Mouse (Mus musculus): ENCODE results near the gene Nes. TPM values are rescaled to one million over a fixed set of nuclear protein-coding genes. Genes with fewer than 3 reads are reported as not detected.

The Nes gene
- polyA plus RNA-seq, 1 experiment from 2014 or later, result 76.3 TPM

DNA sequence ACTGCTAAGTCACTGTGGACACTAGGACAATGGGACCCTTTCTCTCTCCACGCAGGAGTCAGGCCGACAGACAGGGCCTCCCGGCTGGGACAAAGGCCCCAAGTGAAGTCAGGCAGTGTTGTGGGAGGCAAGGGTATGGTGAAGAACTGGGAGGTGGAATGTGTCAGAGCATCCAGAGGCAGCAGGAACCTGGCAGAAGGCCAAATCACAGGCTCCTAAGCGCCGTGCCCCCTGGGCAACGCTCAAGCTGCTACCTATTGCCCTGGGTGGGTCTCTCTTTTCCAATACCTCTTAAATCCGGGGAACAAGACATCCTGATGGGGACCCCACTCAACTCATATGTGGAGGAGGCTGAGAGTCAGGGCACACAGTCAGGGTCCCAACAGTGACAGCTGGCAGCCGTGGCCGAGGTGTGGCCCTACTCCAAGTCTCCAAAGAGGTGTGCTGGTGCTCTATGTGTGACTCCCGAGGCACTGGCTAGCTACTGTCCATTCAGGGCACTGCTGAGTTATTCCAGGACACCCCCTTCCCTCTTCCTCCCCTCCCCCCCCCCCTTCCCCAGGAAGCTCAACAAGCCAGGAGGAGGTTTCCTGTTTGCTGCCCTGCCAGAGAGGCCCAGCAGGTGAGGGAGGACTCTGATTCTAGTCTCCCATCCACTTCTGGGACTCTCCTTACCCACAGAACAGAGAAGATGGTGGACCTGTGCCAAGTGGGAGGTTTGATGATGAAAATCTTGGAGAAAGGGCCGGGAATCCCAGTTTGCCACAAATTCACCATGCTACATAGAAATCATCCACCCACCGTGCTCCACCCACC is 14.8 kb downstream of the Nes start:
- Histone ChIP-seq H3K27me3 (peaks cover 20% of the 10 kb centered on the region; the same call in 1 of the 2 replicates), H3K36me3 (ENCODE audit: poor library complexity, severe bottlenecking) (0 out of 2 replicates have a peak, but pooled peaks cover 8% of the 10 kb centered on the region), H3K9me3 (replicated peaks) (no peaks in the 10 kb centered on the region), H3K4me1 (peaks cover 78% of the 10 kb centered on the region), H3K4me2 (peak overlapping the region; percentile 2; the same call in 1 of the 2 replicates), H3K4me3 (no peak overlapping the region), H3K27ac (peak overlapping the region; percentile 40), H3K9ac (no peak overlapping the region)
- no peak for ATAC-seq
- WGBS, result 27% methylated on average over 12 of the region's 12 CpGs

DNA sequence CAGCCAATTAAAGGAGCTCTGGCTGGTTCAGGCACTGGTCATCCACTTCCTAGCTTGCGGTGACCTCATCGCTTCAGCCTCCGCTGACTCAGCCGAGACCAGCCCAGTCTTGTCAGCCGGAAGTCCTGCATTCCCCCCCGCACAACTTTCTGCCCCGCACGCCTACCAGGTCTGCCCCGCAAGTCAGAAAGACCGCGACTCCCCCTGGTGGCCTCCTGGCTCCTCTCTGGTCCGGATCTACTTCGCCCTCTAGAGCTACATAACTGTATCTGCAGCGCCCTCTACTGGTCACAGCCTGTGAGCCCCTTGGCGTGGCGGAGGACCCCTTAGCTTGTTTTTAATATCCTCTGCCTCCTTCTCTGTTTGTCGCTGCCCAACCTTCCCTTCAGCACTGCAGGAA is 16.0 kb downstream of the Nes start:
- H3K27ac ChIP-seq, result peak overlapping the region; percentile 71
- peak overlapping the region; percentile 41 for H3K4me3 ChIP-seq
- peak overlapping the region; percentile 62; the same call in 1 of the 2 replicates for H3K9ac ChIP-seq
- H3K4me1 ChIP-seq, result peaks cover 67% of the 10 kb centered on the region
- no peaks in the 10 kb centered on the region for H3K9me3 ChIP-seq (replicated peaks)
- no peaks in the 10 kb centered on the region for H3K36me3 ChIP-seq (ENCODE audit: poor library complexity, severe bottlenecking)
- ATAC-seq, result peak; percentile 83
- peaks cover 27% of the 10 kb centered on the region for H3K27me3 ChIP-seq
- H3K4me2 ChIP-seq, result peak overlapping the region; percentile 72
- WGBS, result under 1% methylated on average over 17 of the region's 17 CpGs

DNA sequence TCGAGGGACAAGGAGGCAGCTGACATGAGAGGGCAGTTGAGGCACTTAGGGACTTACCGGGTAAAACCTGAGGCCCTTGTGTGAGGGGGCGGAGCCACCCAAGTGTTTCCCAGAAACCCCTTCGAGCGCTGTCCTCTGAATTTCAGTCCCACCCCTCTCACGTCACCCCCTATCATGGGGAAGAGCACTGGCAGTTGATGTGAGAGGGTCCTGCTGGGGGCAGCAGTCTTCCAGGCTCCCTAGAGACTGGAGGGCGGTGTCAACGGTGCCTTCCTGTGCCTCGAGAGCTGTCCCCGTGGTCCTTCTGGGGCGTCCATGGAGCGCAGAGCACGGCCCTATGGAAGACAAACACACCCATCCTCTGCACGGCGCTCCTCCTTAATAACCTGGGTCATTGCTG is 16.8 kb downstream of the Nes start:
- H3K27me3 ChIP-seq, result peaks cover 34% of the 10 kb centered on the region
- H3K27ac ChIP-seq, result peak overlapping the region; percentile 71; the same call in 1 of the 2 replicates
- H3K36me3 ChIP-seq (ENCODE audit: poor library complexity, severe bottlenecking), result no peaks in the 10 kb centered on the region
- ATAC-seq, result peak; percentile 78
- H3K9me3 ChIP-seq (replicated peaks), result no peaks in the 10 kb centered on the region
- peaks cover 59% of the 10 kb centered on the region for H3K4me1 ChIP-seq
- WGBS, result 0% methylated on average over 15 of the region's 15 CpGs
- H3K4me2 ChIP-seq, result peak overlapping the region; percentile 72
- H3K9ac ChIP-seq, result peak overlapping the region; percentile 62
- peak overlapping the region; percentile 41 for H3K4me3 ChIP-seq

DNA sequence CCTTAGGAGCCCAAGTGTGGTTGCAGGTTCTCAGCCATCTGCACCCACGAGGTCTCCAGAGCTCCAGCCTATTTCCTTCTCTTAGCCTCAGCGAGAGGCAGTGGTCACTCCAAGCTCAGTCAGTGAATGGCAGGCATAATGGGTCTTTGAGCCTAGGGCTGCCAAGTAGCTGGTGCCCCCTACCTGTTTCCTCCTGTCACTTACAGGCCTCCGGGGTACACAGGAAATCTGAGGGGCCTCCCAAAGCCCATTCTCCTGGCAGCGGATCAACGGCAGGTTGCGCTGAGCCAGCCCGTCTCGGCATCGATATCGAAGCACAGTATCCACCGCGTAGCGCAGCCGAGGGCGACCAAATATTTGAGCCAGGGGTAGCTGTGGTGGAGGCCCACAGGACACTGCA is 17.2 kb downstream of the Nes start:
- 7% methylated on average over 15 of the region's 15 CpGs for WGBS
- Histone ChIP-seq H3K4me3 (peak overlapping the region; percentile 41), H3K27me3 (peaks cover 39% of the 10 kb centered on the region), H3K4me1 (peaks cover 55% of the 10 kb centered on the region), H3K9me3 (replicated peaks) (no peaks in the 10 kb centered on the region), H3K36me3 (ENCODE audit: poor library complexity, severe bottlenecking) (no peaks in the 10 kb centered on the region), H3K9ac (peak overlapping the region; percentile 62), H3K27ac (peak overlapping the region; percentile 59; the same call in 1 of the 2 replicates), H3K4me2 (peak overlapping the region; percentile 72)
- peak; percentile 9; the same call in 1 of the 2 replicates for ATAC-seq

DNA sequence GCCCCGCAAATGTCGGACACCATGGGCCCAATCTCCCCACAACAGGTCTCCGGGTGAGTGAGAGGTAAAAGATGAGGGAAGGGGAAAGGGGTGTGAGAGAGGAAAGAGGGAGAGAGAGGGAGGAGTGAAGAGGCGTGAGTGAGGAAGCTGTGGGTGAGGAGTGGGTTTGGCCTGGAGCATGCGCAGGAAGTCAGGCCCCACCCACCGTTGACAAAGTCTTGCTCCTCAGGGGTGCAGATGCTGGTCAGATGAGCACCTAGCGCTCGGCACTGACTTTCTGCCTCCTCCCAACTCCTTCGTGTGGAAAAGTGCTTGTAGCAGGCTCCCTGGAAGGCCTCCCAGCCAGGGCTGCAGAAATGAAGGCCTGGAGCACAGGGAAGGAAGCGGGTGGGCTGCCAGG is 19.1 kb downstream of the Nes start:
- 41% methylated on average over 10 of the region's 10 CpGs for WGBS
- Histone ChIP-seq H3K27me3 (peaks cover 57% of the 10 kb centered on the region), H3K4me3 (no peak overlapping the region), H3K9me3 (replicated peaks) (no peaks in the 10 kb centered on the region), H3K36me3 (ENCODE audit: poor library complexity, severe bottlenecking) (no peaks in the 10 kb centered on the region), H3K27ac (no peak overlapping the region), H3K9ac (no peak overlapping the region), H3K4me2 (no peak overlapping the region), H3K4me1 (peaks cover 36% of the 10 kb centered on the region)
- ATAC-seq, result no peak

DNA sequence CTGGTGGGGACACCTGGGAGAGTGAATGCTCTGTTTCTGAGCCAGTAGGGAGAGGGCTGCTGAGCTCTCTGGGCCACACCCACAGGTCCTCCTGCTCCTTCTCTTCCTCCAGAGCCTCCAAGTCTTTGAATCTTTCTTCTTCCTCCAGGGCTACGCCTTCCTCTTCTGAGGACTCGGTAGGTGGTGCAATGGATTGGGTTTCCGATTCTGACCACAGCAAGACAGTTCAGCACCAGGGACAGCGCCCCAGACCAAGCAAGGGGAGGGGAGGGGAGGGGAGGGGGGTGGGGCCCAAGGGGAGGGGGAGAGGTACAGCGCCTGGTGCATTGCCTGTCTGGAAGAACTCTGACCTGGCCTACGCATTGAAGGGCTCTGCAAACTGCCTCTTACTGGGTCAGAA is 22.6 kb downstream of the Nes start:
- Histone ChIP-seq H3K9me3 (replicated peaks) (no peaks in the 10 kb centered on the region), H3K4me1 (peaks cover 17% of the 10 kb centered on the region), H3K4me3 (no peak overlapping the region), H3K9ac (no peak overlapping the region), H3K4me2 (no peak overlapping the region), H3K36me3 (ENCODE audit: poor library complexity, severe bottlenecking) (no peaks in the 10 kb centered on the region), H3K27ac (no peak overlapping the region), H3K27me3 (peaks cover 92% of the 10 kb centered on the region)
- no peak for ATAC-seq
- WGBS, result 3% methylated on average over 5 of the region's 6 CpGs

DNA sequence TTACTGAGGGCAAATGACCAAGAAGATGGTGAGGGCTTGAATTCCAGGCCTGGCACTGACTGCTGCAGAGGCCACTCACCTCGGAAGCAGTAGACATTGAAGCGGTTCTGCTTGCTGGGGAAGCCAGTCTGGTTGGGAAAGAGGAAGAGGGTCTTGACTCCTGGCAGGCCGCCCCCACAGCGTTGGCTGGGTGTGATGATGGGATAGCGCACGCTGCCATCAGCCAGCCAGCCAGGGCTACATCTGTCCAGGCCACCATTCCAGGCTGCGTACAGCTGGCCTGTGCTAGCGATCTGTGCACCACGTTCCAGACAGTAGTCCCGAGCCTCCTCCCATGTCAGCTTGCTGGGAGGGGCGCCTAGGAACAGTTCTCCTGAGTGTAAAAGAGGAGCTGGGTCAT is 24.5 kb downstream of the Nes start:
- Histone ChIP-seq H3K4me1 (peaks cover 31% of the 10 kb centered on the region), H3K4me3 (no peak overlapping the region), H3K36me3 (ENCODE audit: poor library complexity, severe bottlenecking) (no peaks in the 10 kb centered on the region), H3K27me3 (peaks cover 95% of the 10 kb centered on the region), H3K9ac (no peak overlapping the region), H3K27ac (no peak overlapping the region), H3K4me2 (no peak overlapping the region), H3K9me3 (replicated peaks) (no peaks in the 10 kb centered on the region)
- no peak for ATAC-seq
- WGBS, result 26% methylated on average over 11 of the region's 11 CpGs

DNA sequence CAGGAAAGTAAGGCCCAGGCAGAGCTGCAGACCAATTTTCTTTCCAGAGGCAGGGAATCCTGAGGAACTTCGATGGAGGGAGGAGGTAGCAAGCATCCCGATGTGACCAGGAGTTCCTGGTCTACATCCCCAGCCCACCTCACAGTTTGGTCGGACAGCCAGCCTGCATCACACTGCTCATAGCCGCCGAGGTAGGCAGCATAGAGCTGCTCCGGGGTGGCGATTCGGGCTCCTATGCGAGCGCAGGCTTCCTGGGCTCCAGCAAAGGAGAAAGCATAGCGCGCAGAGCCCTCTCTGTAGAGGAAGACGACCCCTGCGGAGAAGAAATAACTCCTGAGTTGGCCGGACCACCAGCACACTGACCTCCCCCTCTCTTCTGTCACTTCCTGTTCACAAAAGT is 25.5 kb downstream of the Nes start:
- Histone ChIP-seq H3K27ac (no peak overlapping the region), H3K4me1 (peaks cover 40% of the 10 kb centered on the region), H3K27me3 (peaks cover 99% of the 10 kb centered on the region), H3K36me3 (ENCODE audit: poor library complexity, severe bottlenecking) (no peaks in the 10 kb centered on the region), H3K4me3 (no peak overlapping the region), H3K9ac (no peak overlapping the region), H3K4me2 (peak overlapping the region; percentile 69), H3K9me3 (replicated peaks) (no peaks in the 10 kb centered on the region)
- no peak for ATAC-seq
- WGBS, result 2% methylated on average over 15 of the region's 15 CpGs

DNA sequence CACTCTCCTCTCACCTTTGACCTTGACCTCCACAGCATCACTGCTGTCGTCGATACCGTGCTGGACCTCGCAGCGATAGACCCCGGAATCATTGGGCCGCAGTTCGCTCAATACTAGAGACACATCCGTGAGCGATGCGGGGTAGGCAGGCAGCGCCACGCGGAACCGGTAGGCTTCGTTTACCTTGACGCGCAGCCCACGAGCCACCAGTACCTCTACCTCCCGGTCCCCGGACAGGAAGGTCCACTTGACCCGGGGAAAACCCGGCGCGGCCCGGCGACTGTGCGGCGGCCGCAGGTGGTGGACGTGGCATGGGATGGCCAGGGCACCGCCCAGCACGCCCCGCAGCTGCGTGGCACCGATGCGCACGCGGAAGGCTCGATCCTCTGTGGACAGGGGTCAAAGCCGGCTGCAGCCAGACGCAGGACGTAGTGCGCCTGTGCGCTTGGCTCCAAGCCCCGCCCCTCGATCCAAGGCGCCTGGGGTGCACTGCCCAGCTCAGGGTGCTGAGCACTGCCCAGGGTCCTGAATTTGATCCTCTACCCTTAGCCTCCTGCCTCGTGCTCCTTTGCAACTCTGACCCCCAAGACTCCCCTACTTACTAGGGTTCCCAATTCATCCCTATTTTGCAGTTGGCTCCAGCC is 26.2 kb downstream of the Nes start:
- Histone ChIP-seq H3K4me3 (peak overlapping the region; percentile 41), H3K4me2 (peak overlapping the region; percentile 69), H3K9me3 (replicated peaks) (no peaks in the 10 kb centered on the region), H3K9ac (peak overlapping the region; percentile 57), H3K4me1 (peaks cover 47% of the 10 kb centered on the region), H3K36me3 (ENCODE audit: poor library complexity, severe bottlenecking) (no peaks in the 10 kb centered on the region), H3K27ac (no peak overlapping the region), H3K27me3 (peaks cover 100% of the 10 kb centered on the region)
- ATAC-seq, result no peak
- WGBS, result 1% methylated on average over 49 of the region's 49 CpGs

DNA sequence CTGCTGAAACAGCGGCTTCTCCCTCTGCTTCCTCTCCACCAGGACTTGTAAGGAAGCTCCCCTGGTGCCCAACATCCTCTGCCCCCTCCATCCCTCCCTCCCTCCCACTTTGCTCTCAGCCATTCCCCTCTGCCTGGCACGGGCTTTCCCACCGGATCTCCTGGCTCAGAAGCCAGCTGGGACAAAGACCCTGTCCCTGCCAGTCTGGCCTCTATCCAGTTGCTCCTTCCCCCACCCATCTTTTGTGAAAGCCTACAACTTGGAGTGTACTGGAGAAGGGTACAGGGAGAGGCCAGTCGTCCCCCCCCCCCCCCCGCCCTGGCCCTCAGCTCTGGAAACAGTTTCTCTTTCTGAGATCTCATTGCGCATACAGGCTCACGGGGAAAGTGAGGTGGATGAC is 27.9 kb downstream of the Nes start:
- H3K4me2 ChIP-seq, result peak overlapping the region; percentile 80
- H3K27me3 ChIP-seq, result peaks cover 100% of the 10 kb centered on the region
- no peaks in the 10 kb centered on the region for H3K9me3 ChIP-seq (replicated peaks)
- H3K9ac ChIP-seq, result no peak overlapping the region
- H3K4me3 ChIP-seq, result peak overlapping the region; percentile 48
- no peaks in the 10 kb centered on the region for H3K36me3 ChIP-seq (ENCODE audit: poor library complexity, severe bottlenecking)
- ATAC-seq, result 0 out of 2 replicates have a peak, but pooled peaks have one; percentile 12
- WGBS, result 2% methylated on average over 6 of the region's 7 CpGs
- H3K27ac ChIP-seq, result no peak overlapping the region
- H3K4me1 ChIP-seq, result peaks cover 55% of the 10 kb centered on the region

DNA sequence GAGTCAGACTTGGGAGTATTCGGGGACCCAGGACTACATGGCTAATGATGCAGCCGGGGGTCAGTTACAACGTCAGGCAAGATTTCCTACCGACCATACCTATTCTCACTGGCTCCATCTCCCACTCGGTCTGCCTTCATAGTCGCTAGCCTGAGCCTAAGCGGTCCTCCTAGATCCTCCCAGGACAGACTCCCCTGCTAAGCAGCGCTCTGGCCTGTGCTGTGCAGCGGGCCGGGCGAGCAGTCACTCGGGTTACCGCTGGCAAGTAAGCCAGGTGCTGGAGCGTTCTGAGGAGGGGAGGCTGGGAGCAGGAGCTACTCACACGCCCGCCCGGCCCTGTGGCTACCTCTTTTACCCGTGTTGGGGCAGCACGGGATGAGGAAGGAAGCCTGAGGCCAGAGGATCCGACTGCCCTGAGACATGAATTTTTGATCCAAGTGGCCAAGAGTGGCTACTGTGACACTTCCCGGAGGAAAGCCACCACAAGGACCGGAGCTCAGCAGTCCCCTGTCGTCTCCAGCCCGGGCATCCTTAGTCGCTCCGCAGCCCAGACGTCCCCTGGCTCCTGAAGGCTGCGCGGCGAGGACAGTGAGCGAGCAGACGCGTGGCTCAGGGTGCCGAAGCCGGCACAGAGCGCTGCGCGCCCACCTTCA is 28.5 kb downstream of the Nes start:
- no peak for ATAC-seq
- under 1% methylated on average over 38 of the region's 38 CpGs for WGBS

DNA sequence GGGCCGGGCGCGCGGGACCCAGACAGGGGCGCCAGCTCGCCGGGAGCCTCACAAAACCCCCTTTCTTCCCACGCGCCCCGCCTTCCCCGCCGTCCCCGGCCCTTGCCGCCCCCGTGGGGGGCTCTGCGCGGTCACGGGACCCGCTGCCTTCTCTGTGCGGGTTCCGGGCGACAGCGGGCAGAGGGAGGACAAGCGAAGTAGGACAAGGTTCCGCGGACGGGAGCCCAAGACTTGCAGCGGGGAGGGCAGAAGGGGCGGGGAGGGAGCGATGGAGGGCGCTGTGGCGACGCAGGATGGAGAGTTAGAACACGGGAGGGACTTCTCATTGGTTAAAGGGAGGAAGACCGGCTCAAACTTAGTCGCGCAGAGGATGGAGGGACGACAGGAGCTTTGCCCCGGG is 29.3 kb downstream of the Nes start, which contains the start of gene Bcan:
Bcan (minus strand) TSS at position 50 of the 400 bp plus-strand sequence.
- H3K9ac ChIP-seq, result peak within 1 kb of the TSS; percentile 64
- peak within 1 kb of the TSS; percentile 48 for H3K4me3 ChIP-seq
- H3K4me1 ChIP-seq, result peaks cover 55% of the 10 kb centered on the region
- H3K27me3 ChIP-seq, result peaks cover 95% of the 10 kb centered on the region
- H3K36me3 ChIP-seq (ENCODE audit: poor library complexity, severe bottlenecking), result no peaks in the 10 kb centered on the region
- under 1% methylated on average over 39 of the region's 39 CpGs for WGBS
- peak within 1 kb of the TSS; percentile 0; the same call in 1 of the 2 replicates for H3K27ac ChIP-seq
- H3K4me2 ChIP-seq, result peak within 1 kb of the TSS; percentile 80
- ATAC-seq, result 0 out of 2 replicates have a peak, but pooled peaks have one; percentile 14
- H3K9me3 ChIP-seq (replicated peaks), result no peaks in the 10 kb centered on the region

More for the DNA sequence above, 28.5 kb downstream of the Nes start:
- Histone ChIP-seq H3K36me3 (ENCODE audit: poor library complexity, severe bottlenecking) (no peaks in the 10 kb centered on the region), H3K27me3 (peaks cover 99% of the 10 kb centered on the region), H3K9me3 (replicated peaks) (no peaks in the 10 kb centered on the region), H3K4me1 (peaks cover 55% of the 10 kb centered on the region), H3K9ac (peak overlapping the region; percentile 64), H3K4me3 (peak overlapping the region; percentile 48), H3K4me2 (peak overlapping the region; percentile 80), H3K27ac (peak overlapping the region; percentile 0; the same call in 1 of the 2 replicates)
